Mouse (Mus musculus) testis, adult 2 months (tissue): ENCODE results near the gene Slc22a12.

Source experiments
- CTCF ChIP-seq: fragments of 200-500 bp; IDR thresholded peaks from 2 replicates; pipeline ENCODE4 v1.5.1; 2012; ENCODE audit warnings: low read depth, mild to moderate bottlenecking, inconsistent platforms, low read length, moderate library complexity; ENCODE audit not compliant: control insufficient read depth, insufficient read depth, insufficient replicate concordance
- POLR2A ChIP-seq: fragments of 200-500 bp; IDR thresholded peaks from 2 replicates; pipeline ENCODE4 v1.6.1; 2012; ENCODE audit warnings: low read depth, mild to moderate bottlenecking, inconsistent platforms, low read length, moderate library complexity; ENCODE audit not compliant: control insufficient read depth

DNA sequence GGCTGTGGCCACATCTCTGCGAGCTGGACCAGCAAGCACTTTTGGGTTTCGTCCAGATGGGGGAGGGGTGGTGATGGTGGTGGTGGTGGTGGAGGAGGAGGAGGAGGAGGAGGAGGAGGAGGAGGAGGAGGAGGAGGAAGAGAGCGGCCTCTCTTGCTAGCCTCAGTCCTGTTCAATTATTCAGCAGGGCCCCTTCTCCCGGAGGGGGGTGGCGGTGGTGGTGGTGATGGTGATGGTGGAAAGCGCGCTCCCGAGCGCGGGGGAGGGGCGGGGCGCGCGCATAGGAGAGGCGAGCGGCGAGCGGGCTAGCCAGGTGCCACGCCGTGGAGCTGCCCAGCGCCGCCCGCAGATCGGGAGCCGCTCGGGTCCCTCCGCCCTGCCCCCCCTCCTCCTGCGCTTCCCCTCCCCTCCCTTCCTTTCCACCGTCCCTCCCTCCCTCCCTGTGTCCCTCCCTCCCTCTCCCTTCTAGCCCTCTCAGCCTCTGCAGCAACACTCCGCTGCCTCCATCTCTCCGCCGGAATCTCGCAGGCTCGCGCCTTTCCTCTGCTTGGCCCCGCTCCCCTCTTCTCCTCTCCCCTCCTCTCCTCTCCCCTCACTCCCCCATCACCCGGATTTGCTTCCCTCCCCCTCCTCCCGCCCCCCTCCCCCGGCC lies 45.6 kb downstream of the Slc22a12 start:
- no peak for TF ChIP-seq CTCF
- no peak for TF ChIP-seq POLR2A
